Mouse (Mus musculus): Measurements from ENCODE around the gene Kcnk7. TPM values are rescaled to one million over a fixed set of nuclear protein-coding genes. Genes with fewer than 3 reads are reported as not detected.
A peak's percentile ranks its signal among the peaks of the same experiment; 100 is the strongest.
"Not testable (repeated sequence)": the region's sequence is repeated elsewhere in the genome, so short reads cannot be mapped to it uniquely, and the experiment has no call there.

The Kcnk7 gene
- polyA plus RNA-seq, 1 experiment = 0.04 TPM

- peaks cover 9% of the 10 kb centered on the region for H3K9me3 ChIP-seq (ENCODE audit: control insufficient read depth, low read length)
- no peak overlapping the region for H3K4me3 ChIP-seq (replicated peaks)
- no peaks in the 10 kb centered on the region for H3K27me3 ChIP-seq (ENCODE audit: control insufficient read depth)
- H3K36me3 ChIP-seq (ENCODE audit: control insufficient read depth) = peaks cover 98% of the 10 kb centered on the region
- TF ChIP-seq TAL1 (IDR thresholded peaks at IDR 0.05; ENCODE audit: low read length) = no peak
- no peak for TF ChIP-seq GATA1 (IDR thresholded peaks at IDR 0.05; ENCODE audit: low read length)
- H3K4me1 ChIP-seq (ENCODE audit: control insufficient read depth) = peaks cover 65% of the 10 kb centered on the region
Measured at GRCm38 (mm10) chr19:5668372-5668771, 35.8 kb upstream of the Kcnk7 start.

- H3K36me3 ChIP-seq (ENCODE audit: control insufficient read depth) = peaks cover 99% of the 10 kb centered on the region
- no peak for TF ChIP-seq GATA1 (IDR thresholded peaks at IDR 0.05; ENCODE audit: low read length)
- TF ChIP-seq TAL1 (IDR thresholded peaks at IDR 0.05; ENCODE audit: low read length) = no peak
- H3K4me3 ChIP-seq (replicated peaks) = no peak overlapping the region
- no peaks in the 10 kb centered on the region for H3K27me3 ChIP-seq (ENCODE audit: control insufficient read depth)
- peaks cover 16% of the 10 kb centered on the region for H3K4me1 ChIP-seq (ENCODE audit: control insufficient read depth)
- H3K9me3 ChIP-seq (ENCODE audit: control insufficient read depth, low read length) = no peaks in the 10 kb centered on the region; the same call in 1 of the 2 replicates
Measured at GRCm38 (mm10) chr19:5680432-5680831, 23.7 kb upstream of the Kcnk7 start.

GRCm38 (mm10) chr19:5684236-5684635, 19.9 kb upstream of the Kcnk7 start:
- peaks cover 81% of the 10 kb centered on the region for H3K36me3 ChIP-seq (ENCODE audit: control insufficient read depth)
- H3K4me3 ChIP-seq (replicated peaks) = no peak overlapping the region
- H3K27me3 ChIP-seq (ENCODE audit: control insufficient read depth) = no peaks in the 10 kb centered on the region
- no peak for TF ChIP-seq GATA1 (IDR thresholded peaks at IDR 0.05; ENCODE audit: low read length)
- no peak for TF ChIP-seq TAL1 (IDR thresholded peaks at IDR 0.05; ENCODE audit: low read length)
- H3K9me3 ChIP-seq (ENCODE audit: control insufficient read depth, low read length) = no peaks in the 10 kb centered on the region
- peaks cover 47% of the 10 kb centered on the region for H3K4me1 ChIP-seq (ENCODE audit: control insufficient read depth)

GRCm38 (mm10) chr19:5684985-5685384, 19.2 kb upstream of the Kcnk7 start:
- H3K36me3 ChIP-seq (ENCODE audit: control insufficient read depth) = peaks cover 76% of the 10 kb centered on the region
- peaks cover 52% of the 10 kb centered on the region for H3K4me1 ChIP-seq (ENCODE audit: control insufficient read depth)
- TF ChIP-seq GATA1 (IDR thresholded peaks at IDR 0.05; ENCODE audit: low read length) (no peak), TAL1 (IDR thresholded peaks at IDR 0.05; ENCODE audit: low read length) (no peak)
- H3K9me3 ChIP-seq (ENCODE audit: control insufficient read depth, low read length) = no peaks in the 10 kb centered on the region
- H3K27me3 ChIP-seq (ENCODE audit: control insufficient read depth) = no peaks in the 10 kb centered on the region
- no peak overlapping the region for H3K4me3 ChIP-seq (replicated peaks)

DNA sequence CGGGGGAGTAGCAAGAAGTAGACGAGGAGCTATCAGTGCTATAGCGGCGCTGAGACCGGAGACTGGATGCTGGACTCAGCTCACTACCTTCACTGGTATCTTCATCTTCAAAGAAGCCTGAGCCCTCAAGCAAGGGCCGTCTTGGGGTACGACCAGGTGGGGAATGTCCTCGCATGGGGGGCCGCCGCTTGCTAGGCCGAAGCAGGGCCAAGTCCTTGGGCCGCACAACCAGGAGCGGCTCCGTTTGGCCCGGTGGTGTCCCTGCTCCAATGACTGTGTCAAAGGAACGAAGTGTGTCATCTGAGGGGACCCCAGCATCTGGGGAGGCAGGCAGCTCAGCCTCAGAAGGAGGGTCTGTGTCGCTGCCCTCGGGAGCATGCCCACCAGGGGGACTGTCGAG, 18.7 kb upstream of the Kcnk7 start:
- Histone ChIP-seq H3K27me3 (ENCODE audit: control insufficient read depth) (no peaks in the 10 kb centered on the region), H3K4me3 (replicated peaks) (no peak overlapping the region), H3K4me1 (ENCODE audit: control insufficient read depth) (peaks cover 57% of the 10 kb centered on the region), H3K9me3 (ENCODE audit: control insufficient read depth, low read length) (no peaks in the 10 kb centered on the region), H3K36me3 (ENCODE audit: control insufficient read depth) (peaks cover 76% of the 10 kb centered on the region)
- TF ChIP-seq TAL1 (IDR thresholded peaks at IDR 0.05; ENCODE audit: low read length) = no peak
- no peak for TF ChIP-seq GATA1 (IDR thresholded peaks at IDR 0.05; ENCODE audit: low read length)

DNA sequence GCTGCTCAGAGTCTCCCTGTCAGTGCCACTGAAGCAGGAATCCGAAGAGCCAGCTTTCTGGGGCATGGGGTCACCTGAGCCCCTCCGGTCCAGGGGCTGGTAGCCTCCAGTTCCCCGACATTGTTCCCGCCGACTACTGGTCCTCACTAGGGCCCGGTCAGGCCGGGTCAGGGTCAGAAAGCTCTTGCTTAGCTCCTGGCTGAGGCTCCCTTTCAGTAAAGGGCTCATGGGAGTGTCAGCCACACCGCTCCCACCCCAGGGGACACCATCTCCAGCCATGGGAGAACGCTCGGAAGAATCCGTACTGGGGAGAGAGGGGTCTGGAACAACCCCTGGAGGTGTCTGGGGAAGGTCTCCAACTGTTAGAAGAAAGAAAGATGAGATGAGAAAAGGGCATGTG, 18.3 kb upstream of the Kcnk7 start:
- no peaks in the 10 kb centered on the region for H3K27me3 ChIP-seq (ENCODE audit: control insufficient read depth)
- no peaks in the 10 kb centered on the region for H3K9me3 ChIP-seq (ENCODE audit: control insufficient read depth, low read length)
- H3K36me3 ChIP-seq (ENCODE audit: control insufficient read depth) = peaks cover 76% of the 10 kb centered on the region
- H3K4me3 ChIP-seq (replicated peaks) = peak overlapping the region; percentile 50
- TF ChIP-seq TAL1 (IDR thresholded peaks at IDR 0.05; ENCODE audit: low read length) = no peak
- no peak for TF ChIP-seq GATA1 (IDR thresholded peaks at IDR 0.05; ENCODE audit: low read length)
- peaks cover 61% of the 10 kb centered on the region for H3K4me1 ChIP-seq (ENCODE audit: control insufficient read depth)

GRCm38 (mm10) chr19:5686437-5686836, 17.7 kb upstream of the Kcnk7 start:
- Histone ChIP-seq H3K27me3 (ENCODE audit: control insufficient read depth) (no peaks in the 10 kb centered on the region), H3K36me3 (ENCODE audit: control insufficient read depth) (peaks cover 76% of the 10 kb centered on the region), H3K9me3 (ENCODE audit: control insufficient read depth, low read length) (no peaks in the 10 kb centered on the region), H3K4me3 (replicated peaks) (peak overlapping the region; percentile 50), H3K4me1 (ENCODE audit: control insufficient read depth) (peaks cover 67% of the 10 kb centered on the region)
- no peak for TF ChIP-seq GATA1 (IDR thresholded peaks at IDR 0.05; ENCODE audit: low read length)
- no peak for TF ChIP-seq TAL1 (IDR thresholded peaks at IDR 0.05; ENCODE audit: low read length)

DNA sequence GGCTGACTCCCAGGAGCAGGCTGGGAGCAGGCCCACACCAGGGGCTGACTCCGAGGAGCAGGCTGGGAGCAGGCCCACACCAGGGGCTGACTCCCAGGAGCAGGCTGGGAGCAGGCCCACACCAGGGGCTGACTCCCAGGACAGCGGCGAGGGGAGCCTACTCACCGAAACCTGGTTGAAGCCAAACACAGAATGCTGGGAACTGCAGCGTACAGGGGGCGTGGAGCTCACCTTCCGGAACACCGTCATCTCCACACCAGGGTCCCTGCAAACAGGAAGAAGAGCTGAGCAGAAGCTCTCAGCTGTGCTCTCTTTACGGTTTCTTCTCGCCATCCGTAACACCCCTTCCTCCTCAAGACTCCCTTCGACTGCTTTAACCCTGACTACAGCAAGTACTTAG, 17.2 kb upstream of the Kcnk7 start:
- H3K4me1 ChIP-seq (ENCODE audit: control insufficient read depth) = peaks cover 72% of the 10 kb centered on the region
- H3K36me3 ChIP-seq (ENCODE audit: control insufficient read depth) = peaks cover 76% of the 10 kb centered on the region
- not testable (repeated sequence) for H3K27me3 ChIP-seq (ENCODE audit: control insufficient read depth); H3K9me3 ChIP-seq (ENCODE audit: control insufficient read depth, low read length)
- peak overlapping the region; percentile 82 for H3K4me3 ChIP-seq (replicated peaks)

DNA sequence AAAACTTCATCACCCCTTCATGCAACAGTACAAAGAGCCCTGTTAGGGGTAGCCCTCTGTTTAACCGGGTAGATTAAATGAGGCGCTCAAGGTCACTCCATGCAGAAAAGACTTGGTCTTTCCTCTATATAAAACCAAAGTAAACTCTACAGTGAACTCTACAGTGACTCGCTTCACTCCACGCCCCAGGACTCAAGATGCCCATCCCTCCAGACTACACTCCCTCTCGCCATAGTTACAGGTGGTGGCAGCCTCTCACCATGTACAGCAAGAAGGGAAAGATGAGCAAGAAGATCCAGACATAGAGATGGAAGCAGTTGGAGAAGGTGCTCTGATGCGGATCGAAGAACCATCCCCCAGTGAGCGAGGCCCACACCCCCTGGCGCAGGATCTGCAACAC, 16.4 kb upstream of the Kcnk7 start:
- Histone ChIP-seq H3K27me3 (ENCODE audit: control insufficient read depth) (no peaks in the 10 kb centered on the region), H3K4me1 (ENCODE audit: control insufficient read depth) (peaks cover 80% of the 10 kb centered on the region), H3K4me3 (replicated peaks) (peak overlapping the region; percentile 82), H3K36me3 (ENCODE audit: control insufficient read depth) (peaks cover 76% of the 10 kb centered on the region), H3K9me3 (ENCODE audit: control insufficient read depth, low read length) (no peaks in the 10 kb centered on the region)
- TF ChIP-seq GATA1 (IDR thresholded peaks at IDR 0.05; ENCODE audit: low read length) (no peak), TAL1 (IDR thresholded peaks at IDR 0.05; ENCODE audit: low read length) (no peak)
